Comparison of ENCODE assay signal across 25 mouse cellular contexts in the genomic region with DNA sequence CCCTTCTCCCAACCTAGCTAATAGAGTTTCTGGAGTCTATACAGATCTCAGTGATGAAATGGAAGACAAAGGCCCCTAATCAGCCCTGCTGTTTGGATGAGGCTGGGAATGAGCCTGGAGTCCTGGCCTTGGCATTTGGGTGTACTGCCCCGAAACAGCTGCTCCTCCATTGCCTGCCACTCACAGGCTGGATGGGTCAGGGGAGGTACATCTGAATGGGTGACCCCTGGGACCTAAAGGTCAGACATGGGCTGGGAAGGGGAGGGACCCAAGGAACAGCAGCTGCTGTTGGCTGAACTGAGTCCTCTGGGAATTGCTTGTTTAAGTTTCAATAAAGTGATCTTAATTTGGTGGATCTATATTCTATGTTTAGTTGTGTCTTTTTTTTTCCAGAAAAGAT.
DNase-seq lines count a peak whose midpoint lies in the region; ATAC-seq and TF ChIP-seq lines count a peak whose summit lies in the region.
"Had no signal": no experiment of that assay in that cellular context is flagged by ENCODE, and none has a peak within 500 bp of the region (broad histone marks: within the 10 kb centered on the region; RNA-seq: fewer than 3 reads in every experiment).

No protein-coding gene starts in this region.

- H3K27ac ChIP-seq in hindbrain, embryonic 10.5 days = peak overlapping the region; percentile 77
- no peak overlapping the region for H3K27ac ChIP-seq in hindbrain, embryonic 12.5 days
- H3K27ac ChIP-seq in ES-E14 (ENCODE audit: insufficient read depth, low read depth, low read length, poor library complexity, severe bottlenecking) = no peak overlapping the region
- H3K27ac ChIP-seq: embryonic facial prominence, embryonic 15.5 days; heart, embryonic 10.5 days; kidney, embryonic 15.5 days; limb, embryonic 12.5 days; macrophage; midbrain, embryonic 12.5 days; neural tube, embryonic 13.5 days; stomach, postnatal 0 days had no signal

- no peak for ATAC-seq in hindbrain, embryonic 12.5 days (ENCODE audit: low FRiP score)
- no peak for ATAC-seq in cerebellum, adult (ENCODE audit: insufficient number of reproducible peaks, low FRiP score, low TSS enrichment)
- ATAC-seq: intestine, postnatal 0 days; liver, postnatal 0 days; lung, postnatal 0 days had no signal

- in situ Hi-C loops in ES-E14 (cut with MboI; ENCODE audit: low sequenced_read_pairs in 2 of 2, unreplicated experiment in 2 of 2) = no loop called here

- no peak overlapping the region for H3K4me3 ChIP-seq in hindbrain, embryonic 10.5 days
- H3K4me3 ChIP-seq in hindbrain, embryonic 12.5 days = no peak overlapping the region
- no peak overlapping the region for H3K4me3 ChIP-seq in ES-E14 (ENCODE audit: insufficient read depth in 1 of 2, low read depth in 1 of 2, low read length in 2 of 2, poor library complexity in 1 of 2, severe bottlenecking in 1 of 2)
- H3K4me3 ChIP-seq: embryonic facial prominence, embryonic 15.5 days; heart, embryonic 10.5 days; kidney, embryonic 15.5 days; limb, embryonic 12.5 days; midbrain, embryonic 12.5 days; neural tube, embryonic 13.5 days had no signal

- H3K4me1 ChIP-seq in hindbrain, embryonic 10.5 days (replicated peaks) = peaks cover 17% of the 10 kb centered on the region
- H3K4me1 ChIP-seq in hindbrain, embryonic 12.5 days = peaks cover 4% of the 10 kb centered on the region; the same call in 1 of the 2 replicates
- H3K4me1 ChIP-seq in ES-E14 (ENCODE audit: control insufficient read depth in 2 of 2, insufficient read depth in 2 of 2, low read length in 2 of 2, poor library complexity in 1 of 2) = no peaks in the 10 kb centered on the region
- H3K4me1 ChIP-seq: embryonic facial prominence, embryonic 15.5 days; heart, embryonic 10.5 days; kidney, embryonic 15.5 days; limb, embryonic 12.5 days; neural tube, embryonic 13.5 days had no signal

- peak; percentile 87 for DNase-seq in hindbrain, embryonic 10.5 days (ENCODE audit: low spot score)
- peak; percentile 19 for DNase-seq in ES-E14 (ENCODE audit: low read depth, low spot score)
- DNase-seq in embryo, embryonic 11 days = peak; percentile 69
- peak; percentile 27 for DNase-seq in retina, postnatal 1 day
- no peak for DNase-seq in layer of hippocampus, adult 8-10 months (ENCODE audit: low spot score in 2 of 2)
- DNase-seq: adrenal gland, postnatal 14 days; cerebellum, postnatal 10 days; heart, postnatal 4 days; kidney, postnatal 36 days; liver, postnatal 0 days; thymus, adult 2 months; thymus, postnatal 4 days had no signal

- no peaks in the 10 kb centered on the region for H3K36me3 ChIP-seq in hindbrain, embryonic 10.5 days
- H3K36me3 ChIP-seq in hindbrain, embryonic 12.5 days = no peaks in the 10 kb centered on the region
- H3K36me3 ChIP-seq in ES-E14 (ENCODE audit: control insufficient read depth, insufficient read depth, low read length, poor library complexity, severe bottlenecking) = no peaks in the 10 kb centered on the region
- H3K36me3 ChIP-seq: embryonic facial prominence, embryonic 15.5 days; heart, embryonic 10.5 days; kidney, embryonic 15.5 days; limb, embryonic 12.5 days; midbrain, embryonic 12.5 days; neural tube, embryonic 13.5 days had no signal

- no peaks in the 10 kb centered on the region for H3K9me3 ChIP-seq in hindbrain, embryonic 10.5 days
- H3K9me3 ChIP-seq in hindbrain, embryonic 12.5 days (replicated peaks) = no peaks in the 10 kb centered on the region
- no peaks in the 10 kb centered on the region for H3K9me3 ChIP-seq in ES-E14 (ENCODE audit: control insufficient read depth, insufficient read depth, low read depth, low read length)
- H3K9me3 ChIP-seq: embryonic facial prominence, embryonic 15.5 days; heart, embryonic 10.5 days; kidney, embryonic 15.5 days; limb, embryonic 12.5 days; midbrain, embryonic 12.5 days had no signal

- no peak overlapping the region for H3K9ac ChIP-seq in hindbrain, embryonic 12.5 days
- H3K9ac ChIP-seq in ES-E14 (ENCODE audit: insufficient read depth, low read depth, low read length, poor library complexity, severe bottlenecking) = no peak overlapping the region
- H3K9ac ChIP-seq: embryonic facial prominence, embryonic 15.5 days; kidney, embryonic 15.5 days; limb, embryonic 12.5 days; liver, postnatal 0 days; midbrain, embryonic 12.5 days; neural tube, embryonic 13.5 days had no signal

- no peak overlapping the region for H3K4me2 ChIP-seq in hindbrain, embryonic 12.5 days (replicated peaks)
- H3K4me2 ChIP-seq: embryonic facial prominence, embryonic 15.5 days; kidney, embryonic 15.5 days; limb, embryonic 12.5 days; liver, embryonic 11.5 days; midbrain, embryonic 12.5 days; neural tube, embryonic 13.5 days had no signal

- H3K27me3 ChIP-seq in hindbrain, embryonic 10.5 days (ENCODE audit: insufficient read depth, poor library complexity, severe bottlenecking) = peaks cover 13% of the 10 kb centered on the region; the same call in 1 of the 2 replicates
- H3K27me3 ChIP-seq in hindbrain, embryonic 12.5 days = no peaks in the 10 kb centered on the region
- H3K27me3 ChIP-seq: embryonic facial prominence, embryonic 15.5 days; kidney, embryonic 15.5 days; limb, embryonic 12.5 days; midbrain, embryonic 12.5 days; neural tube, embryonic 13.5 days had no signal

- WGBS in hindbrain, embryonic 10.5 days = 6% methylated on average over 1 of the region's 1 CpGs
- 15% methylated on average over 1 of the region's 1 CpGs for WGBS in hindbrain, embryonic 12.5 days

TF ChIP-seq in ES-E14, 5 proteins besides CTCF, POLR2A, EP300 and RAD21:
- TF ChIP-seq CHD2 (IDR thresholded peaks at IDR 0.05; ENCODE audit: low read depth, low read length) = no peak
- TF ChIP-seq ZC3H11A (IDR thresholded peaks at IDR 0.05; ENCODE audit: borderline replicate concordance, low read depth, low read length) = no peak
- TF ChIP-seq ZNF384 (IDR thresholded peaks at IDR 0.05; ENCODE audit: low read depth, low read length) = no peak
- no peak for TF ChIP-seq MAFK (IDR thresholded peaks at IDR 0.05; ENCODE audit: insufficient read depth, low read depth, low read length)
- TF ChIP-seq HCFC1 (IDR thresholded peaks at IDR 0.05; ENCODE audit: borderline replicate concordance, insufficient read depth, low read length) = no peak

Comparison
In these comparisons a context has a peak if more than half of its experiments do, and no peak if none do; other contexts are left out.
1. DNase-seq: peak in hindbrain, embryonic 10.5 days (single experiment), ES-E14 (single experiment), embryo, embryonic 11 days (single experiment) and retina, postnatal 1 day (single experiment); none in layer of hippocampus, adult 8-10 months (0 of 2).